Mouse (Mus musculus) erythroblast, embryonic 14.5 days (primary cell): ENCODE measurements around the gene Dab1.

ENCODE experiments used
- GATA1 ChIP-seq: IDR thresholded peaks from 2 replicates; pipeline ENCODE4 v1.6.1; 2012; ENCODE audit warnings: low read length, inconsistent platforms, mixed read lengths
- TAL1 ChIP-seq: IDR thresholded peaks from 3 replicates; pipeline ENCODE4 v1.6.1; 2012; ENCODE audit warnings: low read length, inconsistent platforms, mixed read lengths

DNA sequence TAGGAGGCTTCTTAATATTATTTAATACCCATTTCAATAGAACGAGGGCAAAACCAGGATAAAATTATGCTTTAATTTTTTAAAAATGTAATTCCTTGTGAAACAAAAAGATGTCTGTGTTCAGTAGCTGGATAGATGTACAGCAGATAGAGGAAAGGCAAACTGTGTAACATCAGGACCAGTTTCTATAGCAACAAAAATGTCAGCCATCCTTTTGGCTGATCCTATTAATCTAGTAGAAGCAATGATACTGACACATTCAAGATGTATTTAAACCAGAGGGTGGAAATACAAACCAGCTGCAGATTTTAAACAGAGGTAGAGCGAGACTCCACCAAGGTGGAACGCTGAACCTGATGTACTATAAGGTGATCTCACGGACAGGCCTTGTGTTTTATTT lies 393.0 kb downstream of the Dab1 start:
- no peak for TF ChIP-seq TAL1
- TF ChIP-seq GATA1 = no peak
